Mouse (Mus musculus) hindbrain, postnatal 0 days (tissue): ENCODE data around the gene Fut7. TPM values are rescaled to one million over a fixed set of nuclear protein-coding genes. Genes with fewer than 3 reads are reported as not detected.

Experiments
- ATAC-seq: fragments of 200-750 bp; cut with Nextera tagmentation; 2 replicates; pipeline ENCODE4 v1.8.0; 2017; ENCODE audit warnings: mild to moderate bottlenecking, moderate TSS enrichment, moderate library complexity
- DNase-seq: peaks from one replicate; pipeline ENCODE4 v3.0.0-alpha.2; 2015; ENCODE audit warnings: low spot score
- H3K27ac ChIP-seq: fragments of 300-500 bp; sonication (generic); 2 replicates; pipeline ENCODE4 v1.5.1; 2014; ENCODE audit warnings: mild to moderate bottlenecking
- H3K27me3 ChIP-seq: fragments of 300-500 bp; sonication (generic); 2 replicates; pipeline ENCODE4 v1.6.1; 2014; ENCODE audit warnings: low read length, mixed read lengths; ENCODE audit not compliant: insufficient read depth
- H3K36me3 ChIP-seq: fragments of 300-500 bp; sonication (generic); 2 replicates; pipeline ENCODE4 v1.6.1; 2014; ENCODE audit warnings: low read length, mixed read lengths; ENCODE audit not compliant: insufficient read depth
- H3K4me1 ChIP-seq: fragments of 300-500 bp; sonication (generic); 2 replicates; pipeline ENCODE4 v1.6.1; 2014; ENCODE audit warnings: antibody characterized with exemption, low read length, mixed read lengths; ENCODE audit not compliant: insufficient read depth
- H3K4me2 ChIP-seq: fragments of 300-500 bp; sonication (generic); 2 replicates; pipeline ENCODE4 v1.6.1; 2014; ENCODE audit warnings: low read depth, mild to moderate bottlenecking, low read length, moderate library complexity, mixed read lengths
- H3K4me3 ChIP-seq: fragments of 300-500 bp; sonication (generic); 2 replicates; pipeline ENCODE4 v1.5.1; 2014; ENCODE audit warnings: low read length
- H3K9ac ChIP-seq: fragments of 300-500 bp; sonication (generic); replicated peaks from 2 replicates; pipeline ENCODE4 v1.6.1; 2014; ENCODE audit warnings: mild to moderate bottlenecking, low read length, moderate library complexity, mixed read lengths
- H3K9me3 ChIP-seq: fragments of 300-500 bp; sonication (generic); 2 replicates; pipeline ENCODE4 v1.6.1; 2016; ENCODE audit warnings: low read length, mixed read lengths
- CTCF ChIP-seq: IDR thresholded peaks from 2 replicates; pipeline ENCODE4 v1.5.1; 2016; ENCODE audit warnings: antibody characterized with exemption, control low read depth, low read depth
- whole genome bisulfite sequencing: fragments of 180-500 bp; shearing (Covaris S2); extraction: QIAGEN DNeasy Blood & Tissue Kit; methylation state at CpG from one replicate; pipeline ENCODE4 v1.1.7; 2014; 5-methylcytosine and 5-hydroxymethylcytosine counted together
- polyA plus RNA-seq: library from polyadenylated mRNA; unstranded; fragments of >200 nt; fragmentation: Nextera tagmentation; extraction: Ambion mirVana; gene quantifications from 2 replicates; pipeline ENCODE4 v1.2.1, GENCODE M21; 2015
- total RNA-seq: library from RNA; depleted of rRNA; stranded (reverse); fragments of >200 nt; gene quantifications from 2 replicates; pipeline ENCODE4 v1.2.3, GENCODE M21; 2014

Gene Fut7
- total and polyA plus RNA-seq, 2 experiments from 2014 or later, result 0.18 to 1.0 TPM

DNA sequence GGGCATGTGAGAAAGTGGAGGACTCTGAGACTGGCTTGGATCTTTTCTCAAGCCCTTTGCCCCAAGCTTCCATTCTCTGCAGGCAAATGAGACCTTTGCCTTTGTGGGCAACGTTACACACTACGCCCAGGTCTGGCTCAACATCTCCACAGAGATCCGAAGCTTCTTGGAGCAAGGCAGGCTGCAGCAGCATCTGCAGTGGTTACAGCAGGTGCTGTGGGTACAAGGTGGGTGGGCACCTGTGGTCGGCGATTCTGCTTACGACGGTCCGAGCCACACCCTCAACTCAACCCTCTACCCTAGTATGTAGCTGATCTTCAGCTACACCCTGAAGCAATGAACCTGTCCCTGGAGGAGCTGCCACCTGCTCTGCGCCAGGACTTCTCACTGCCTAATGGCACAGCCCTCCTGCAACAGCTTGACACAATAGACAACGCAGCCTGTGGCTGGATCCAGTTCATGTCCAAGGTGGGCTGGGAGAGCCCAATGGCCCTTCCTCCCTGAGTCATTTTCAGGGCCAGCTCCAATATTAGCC lies 13.3 kb downstream of the Fut7 start:
- DNase-seq (no peak), ATAC-seq (no peak)
- TF ChIP-seq CTCF, result no peak
- Histone ChIP-seq H3K9ac (no peak overlapping the region), H3K36me3 (peaks cover 59% of the 10 kb centered on the region), H3K27me3 (no peaks in the 10 kb centered on the region), H3K27ac (no peak overlapping the region), H3K9me3 (no peaks in the 10 kb centered on the region), H3K4me3 (no peak overlapping the region), H3K4me2 (no peak overlapping the region), H3K4me1 (peaks cover 7% of the 10 kb centered on the region; the same call in 1 of the 2 replicates)
- 92% methylated on average over 10 of the region's 10 CpGs for WGBS

- ATAC-seq (no peak), DNase-seq (no peak)
- H3K4me1 ChIP-seq, result no peaks in the 10 kb centered on the region
- no peak overlapping the region for H3K9ac ChIP-seq
- no peak overlapping the region for H3K27ac ChIP-seq
- no peak overlapping the region for H3K4me2 ChIP-seq
- no peaks in the 10 kb centered on the region for H3K27me3 ChIP-seq
- H3K4me3 ChIP-seq, result no peak overlapping the region
- peaks cover 89% of the 10 kb centered on the region for H3K36me3 ChIP-seq
- TF ChIP-seq CTCF, result no peak
- WGBS, result 90% methylated on average over 20 of the region's 20 CpGs
- no peaks in the 10 kb centered on the region for H3K9me3 ChIP-seq
Measured at GRCm38 (mm10) chr2:25441067-25441466, 18.0 kb downstream of the Fut7 start.

DNA sequence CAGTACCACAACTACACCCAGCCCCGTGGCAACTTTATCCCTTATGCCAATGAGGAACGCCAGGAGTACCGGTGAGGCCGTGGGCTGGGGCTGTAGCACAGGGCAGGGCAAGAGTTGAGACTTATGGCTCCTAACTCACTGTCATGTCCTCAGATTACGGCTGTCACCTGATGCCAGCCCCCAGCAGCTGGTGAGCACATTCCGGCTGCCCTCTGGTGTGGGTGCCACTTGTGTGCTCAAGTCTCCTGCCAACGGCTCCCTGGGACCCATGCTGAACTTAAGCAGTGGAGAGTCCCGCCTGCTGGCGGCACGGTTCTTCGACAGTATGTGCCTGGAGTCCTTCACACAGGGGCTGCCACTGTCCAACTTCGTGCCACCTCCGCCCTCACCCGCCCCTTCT lies 19.6 kb downstream of the Fut7 start:
- no peak overlapping the region for H3K4me3 ChIP-seq
- H3K27me3 ChIP-seq, result no peaks in the 10 kb centered on the region
- H3K4me1 ChIP-seq, result no peaks in the 10 kb centered on the region
- no peaks in the 10 kb centered on the region for H3K9me3 ChIP-seq
- no peak overlapping the region for H3K4me2 ChIP-seq
- no peak overlapping the region for H3K27ac ChIP-seq
- WGBS, result 94% methylated on average over 14 of the region's 14 CpGs
- ATAC-seq (no peak), DNase-seq (no peak)
- no peak overlapping the region for H3K9ac ChIP-seq
- TF ChIP-seq CTCF, result no peak
- peaks cover 90% of the 10 kb centered on the region for H3K36me3 ChIP-seq

GRCm38 (mm10) chr2:25450853-25451647 lies 28.0 kb downstream of the Fut7 start:
- no peak for TF ChIP-seq CTCF
- ATAC-seq (no peak), DNase-seq (no peak)
- H3K27me3 ChIP-seq, result no peaks in the 10 kb centered on the region
- no peak overlapping the region for H3K4me2 ChIP-seq
- peaks cover 28% of the 10 kb centered on the region; the same call in 1 of the 2 replicates for H3K36me3 ChIP-seq
- H3K9ac ChIP-seq, result no peak overlapping the region
- H3K4me1 ChIP-seq, result no peaks in the 10 kb centered on the region
- no peak overlapping the region for H3K27ac ChIP-seq
- 82% methylated on average over 8 of the region's 8 CpGs for WGBS
- no peak overlapping the region for H3K4me3 ChIP-seq
- no peaks in the 10 kb centered on the region for H3K9me3 ChIP-seq

DNA sequence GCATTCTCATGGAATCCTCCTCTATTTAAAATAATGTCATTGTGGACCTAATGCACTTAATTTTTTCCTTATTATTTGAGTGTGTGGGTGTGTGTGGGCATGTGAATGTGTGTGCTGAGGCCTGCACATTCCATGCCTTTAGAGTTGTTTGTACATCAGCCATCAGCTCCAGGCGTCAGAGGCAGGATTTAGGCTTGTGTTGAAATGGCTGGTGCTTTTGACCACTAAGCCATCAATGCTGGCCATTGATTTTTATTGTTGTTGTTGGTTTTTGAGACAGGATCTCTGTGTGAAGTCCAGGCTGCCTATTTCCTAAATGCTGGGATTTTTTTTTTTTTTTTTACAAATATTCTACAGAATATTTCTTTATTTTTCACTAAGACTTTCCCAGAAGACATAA lies 29.9 kb downstream of the Fut7 start:
- Histone ChIP-seq H3K9ac (no peak overlapping the region), H3K4me1 (no peaks in the 10 kb centered on the region), H3K27me3 (no peaks in the 10 kb centered on the region), H3K36me3 (peaks cover 14% of the 10 kb centered on the region; the same call in 1 of the 2 replicates), H3K4me3 (no peak overlapping the region), H3K27ac (no peak overlapping the region), H3K9me3 (no peaks in the 10 kb centered on the region), H3K4me2 (no peak overlapping the region)
- DNase-seq (no peak), ATAC-seq (no peak)
- no peak for TF ChIP-seq CTCF
- 52% methylated on average over 1 of the region's 1 CpGs for WGBS

DNA sequence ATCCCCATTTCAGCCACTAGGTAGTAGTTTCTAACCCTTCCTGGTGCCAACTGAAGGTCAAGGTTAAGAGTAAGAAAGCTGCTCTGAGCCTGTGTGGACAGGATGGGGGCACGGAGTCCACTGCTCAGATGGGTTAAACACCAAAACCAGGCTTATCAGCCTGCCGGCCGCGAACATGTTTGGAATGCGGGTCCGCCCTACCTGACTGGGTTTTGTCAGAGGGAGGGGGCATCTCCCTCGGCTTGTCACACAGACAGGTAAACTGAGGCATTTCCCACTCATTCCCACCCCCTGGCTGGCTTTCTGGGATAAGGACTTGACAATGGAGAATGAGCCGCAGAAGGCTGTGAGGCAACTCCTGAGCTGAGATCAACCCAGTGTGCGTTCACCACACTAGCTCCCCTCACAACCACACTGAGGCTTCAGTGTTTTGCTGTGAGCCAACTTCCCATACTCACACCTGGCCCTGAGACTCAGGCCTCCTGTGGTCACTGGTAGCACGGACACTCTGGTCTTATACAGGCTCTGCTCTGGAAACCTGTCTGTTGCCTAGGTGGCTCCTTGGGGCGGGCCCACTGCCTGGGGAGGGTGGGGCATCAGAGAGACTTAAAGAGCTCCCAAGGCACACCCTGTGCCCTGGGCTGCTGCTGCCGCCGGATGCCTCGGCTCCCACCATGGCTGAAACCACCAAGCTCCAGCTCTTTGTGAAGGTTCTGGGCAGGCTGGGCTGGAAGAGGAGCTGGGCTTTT lies 33.3 kb downstream of the Fut7 start, which contains the start of gene Clic3:
Clic3 (plus strand) TSS at position 634 of the 749 bp plus-strand sequence.
- Histone ChIP-seq H3K4me2 (no peak within 1 kb of the TSS), H3K4me3 (no peak within 1 kb of the TSS), H3K36me3 (peaks cover 18% of the 10 kb centered on the region; the same call in 1 of the 2 replicates), H3K27me3 (no peaks in the 10 kb centered on the region), H3K9ac (no peak within 1 kb of the TSS), H3K27ac (no peak within 1 kb of the TSS), H3K4me1 (peaks cover 15% of the 10 kb centered on the region), H3K9me3 (no peaks in the 10 kb centered on the region)
- TF ChIP-seq CTCF, result no peak
- DNase-seq, result no peak
- ATAC-seq, result no peak
- 61% methylated on average over 14 of the region's 14 CpGs for WGBS
